Mouse (Mus musculus) telencephalon, adult 2 months (tissue): Measurements from ENCODE around the gene Dennd2c.
"Not testable (repeated sequence)": the region's sequence is repeated elsewhere in the genome, so short reads cannot be mapped to it uniquely, and the experiment has no call there.

Experiments used
- DNase-seq: peaks from one replicate; pipeline ENCODE4 v3.0.0-alpha.2; 2011; ENCODE audit warnings: low read depth, low spot score

Gene Dennd2c

GRCm38 (mm10) chr3:103214593-103215285, 112.3 kb downstream of the Dennd2c start:
- no peak for DNase-seq

DNA sequence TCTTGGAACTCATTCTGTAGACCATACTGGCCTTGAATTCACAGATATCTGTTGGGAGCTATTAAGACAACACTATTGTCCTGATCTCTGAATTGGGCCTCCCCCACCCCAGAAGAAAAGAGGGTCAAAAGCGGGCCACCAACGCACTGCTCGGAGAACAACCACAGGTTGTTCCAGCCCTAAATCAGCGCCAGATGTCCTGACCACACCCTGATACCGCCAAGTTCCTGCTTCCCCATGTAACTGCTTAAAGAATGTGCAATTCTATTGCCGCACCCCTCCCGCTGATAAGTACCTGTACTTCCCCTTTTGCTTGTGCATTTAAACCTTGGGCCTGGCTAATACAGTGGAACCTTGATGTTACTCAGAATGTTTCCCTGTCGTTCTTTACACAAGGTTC, 113.0 kb downstream of the Dennd2c start:
- DNase-seq = not testable (repeated sequence)
